Mouse (Mus musculus): ENCODE measurements at regions not wholly inside any gene's neighbourhood (a gene's known extent, or its start where the extent isn't known, plus 50 kb on each side); places are given as distances from the start of the nearest gene placed in this dataset.

DNA sequence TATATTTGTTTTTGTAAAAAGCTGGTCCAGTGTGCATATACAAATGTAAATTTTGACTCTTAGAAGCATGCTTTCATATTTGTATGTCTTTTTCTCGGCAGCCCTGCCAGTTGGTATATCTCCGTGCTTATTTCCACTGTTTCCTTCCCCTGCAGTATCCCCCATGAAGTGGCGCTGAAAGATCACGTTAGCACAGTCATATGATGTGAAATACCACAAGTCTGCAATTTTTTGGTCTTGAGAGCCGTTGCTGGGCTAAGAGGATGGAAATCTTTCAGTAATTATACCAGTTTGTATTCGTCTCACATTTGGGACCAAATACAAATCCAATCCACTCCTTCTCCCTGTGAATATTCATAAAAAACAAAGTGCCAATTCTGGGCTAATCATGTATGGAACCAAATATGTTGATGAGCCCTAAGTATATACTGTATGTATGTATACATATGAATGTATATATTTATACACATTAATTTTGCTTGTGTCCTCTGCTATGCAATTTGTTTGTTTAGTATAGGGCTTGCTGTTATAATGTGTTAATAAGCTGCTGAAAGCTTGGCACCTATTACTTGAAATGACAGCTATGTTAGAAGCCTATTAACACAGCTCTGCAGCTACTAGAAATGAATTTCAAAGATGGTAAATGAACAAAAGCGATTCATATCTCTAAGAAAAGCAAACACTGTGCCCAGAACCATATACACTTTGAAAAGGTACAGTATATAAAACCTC, 283.8 kb upstream of the Dph6 start:
- no peak for TF ChIP-seq POLR2A (IDR thresholded peaks at IDR 0.05; ENCODE audit: borderline replicate concordance, low read depth, low read length)
- TF ChIP-seq CTCF (IDR thresholded peaks at IDR 0.05; ENCODE audit: low read depth, low read length), result no peak
